Mouse (Mus musculus): ENCODE data around the gene Ntm.

The Ntm gene

GRCm38 (mm10) chr9:29558915-29559314, 404.0 kb downstream of the Ntm start:
- no peak for DNase-seq

GRCm38 (mm10) chr9:29550582-29550981, 412.4 kb downstream of the Ntm start:
- no peak for DNase-seq

- no peak for DNase-seq
These were observed 412.8 kb downstream of the Ntm start for GRCm38 (mm10) chr9:29550107-29550506.

- DNase-seq, result no peak
These were observed 426.5 kb downstream of the Ntm start for GRCm38 (mm10) chr9:29536415-29536814.

GRCm38 (mm10) chr9:29534773-29535172, 428.2 kb downstream of the Ntm start:
- no peak for DNase-seq

GRCm38 (mm10) chr9:29534304-29534703, 428.6 kb downstream of the Ntm start:
- DNase-seq, result no peak

GRCm38 (mm10) chr9:29533556-29533955, 429.4 kb downstream of the Ntm start:
- no peak for DNase-seq

GRCm38 (mm10) chr9:29531147-29531917, 431.6 kb downstream of the Ntm start:
- peak; percentile 46 for DNase-seq

GRCm38 (mm10) chr9:29524109-29524508, 438.8 kb downstream of the Ntm start:
- no peak for DNase-seq

- DNase-seq, result no peak
These were observed 439.7 kb downstream of the Ntm start for GRCm38 (mm10) chr9:29523221-29523620.

GRCm38 (mm10) chr9:29519181-29519580, 443.8 kb downstream of the Ntm start:
- peak; percentile 11 for DNase-seq

- DNase-seq, result no peak
These were observed 446.3 kb downstream of the Ntm start for GRCm38 (mm10) chr9:29516688-29517087.

- no peak for DNase-seq
These were observed 448.2 kb downstream of the Ntm start for GRCm38 (mm10) chr9:29514588-29515356.

- DNase-seq, result no peak
These were observed 466.9 kb downstream of the Ntm start for GRCm38 (mm10) chr9:29496002-29496401.

- no peak for DNase-seq
These were observed 480.7 kb downstream of the Ntm start for GRCm38 (mm10) chr9:29482272-29482671.

- DNase-seq, result no peak
These were observed 483.9 kb downstream of the Ntm start for GRCm38 (mm10) chr9:29479051-29479450.

- no peak for DNase-seq
These were observed 485.7 kb downstream of the Ntm start for GRCm38 (mm10) chr9:29477219-29477618.

GRCm38 (mm10) chr9:29473418-29473817, 489.5 kb downstream of the Ntm start:
- DNase-seq, result no peak

GRCm38 (mm10) chr9:29472226-29472625, 490.7 kb downstream of the Ntm start:
- DNase-seq, result peak; percentile 52

GRCm38 (mm10) chr9:29464756-29465155, 498.2 kb downstream of the Ntm start:
- DNase-seq, result no peak

GRCm38 (mm10) chr9:29462970-29463593, 499.9 kb downstream of the Ntm start:
- DNase-seq, result no peak

- peak; percentile 69 for DNase-seq
These were observed 504.9 kb downstream of the Ntm start for GRCm38 (mm10) chr9:29457976-29458572.

- no peak for DNase-seq
These were observed 506.9 kb downstream of the Ntm start for GRCm38 (mm10) chr9:29456014-29456413.

Data from right cerebral cortex, postnatal 25 days (tissue).